Mouse (Mus musculus): Measurements from ENCODE around the gene Ace3. TPM values are rescaled to one million over a fixed set of nuclear protein-coding genes. Genes with fewer than 3 reads are reported as not detected.

Gene Ace3
- total and polyA plus RNA-seq, 2 experiments from 2014 or later: not detected

DNA sequence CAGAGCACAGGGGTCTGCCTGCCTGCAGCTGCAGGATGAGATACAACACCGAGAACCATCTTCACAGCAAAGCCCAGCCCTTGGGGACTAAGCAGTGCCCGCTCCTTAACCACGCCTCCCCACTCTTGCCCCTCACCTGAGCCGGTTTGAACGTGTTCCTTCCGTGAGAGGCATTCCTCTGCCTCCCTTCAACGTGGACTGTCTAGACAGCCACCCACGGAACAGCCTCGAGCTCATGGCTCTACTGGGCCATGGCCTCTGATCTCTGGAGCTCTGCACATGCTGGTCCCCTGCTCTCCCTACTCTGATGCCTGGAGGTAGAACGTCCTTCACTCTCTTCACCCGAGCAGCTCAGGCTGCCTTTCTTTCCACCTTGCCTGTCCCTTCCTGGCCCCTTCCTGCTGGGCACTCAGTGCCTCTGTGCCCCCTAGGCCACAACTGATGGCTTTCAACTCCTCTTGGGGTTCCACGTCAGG is 41.5 kb upstream of the Ace3 start, which contains the start of gene Cyb561:
Gene Cyb561, minus strand, starts transcription at position 426 of the 476 bp plus-strand sequence.
- no peaks in the 10 kb centered on the region for H3K4me1 ChIP-seq (ENCODE audit: insufficient read depth)
- WGBS: 83% methylated on average over 12 of the region's 12 CpGs
- no peak within 1 kb of the TSS for H3K4me3 ChIP-seq (ENCODE audit: low read depth, low read length)
- DNase-seq: no peak
- no peak within 1 kb of the TSS for H3K9ac ChIP-seq
- no peak for ATAC-seq
- H3K36me3 ChIP-seq (ENCODE audit: insufficient read depth): no peaks in the 10 kb centered on the region
- no peaks in the 10 kb centered on the region for H3K27me3 ChIP-seq (ENCODE audit: insufficient read depth, low read length)
- H3K4me2 ChIP-seq (ENCODE audit: low read depth): no peak within 1 kb of the TSS
- no peaks in the 10 kb centered on the region for H3K9me3 ChIP-seq (ENCODE audit: low read length)
- TF ChIP-seq CTCF (IDR thresholded peaks at IDR 0.05; ENCODE audit: low read depth): no peak
- H3K27ac ChIP-seq (ENCODE audit: low read depth, low read length): no peak within 1 kb of the TSS

DNA sequence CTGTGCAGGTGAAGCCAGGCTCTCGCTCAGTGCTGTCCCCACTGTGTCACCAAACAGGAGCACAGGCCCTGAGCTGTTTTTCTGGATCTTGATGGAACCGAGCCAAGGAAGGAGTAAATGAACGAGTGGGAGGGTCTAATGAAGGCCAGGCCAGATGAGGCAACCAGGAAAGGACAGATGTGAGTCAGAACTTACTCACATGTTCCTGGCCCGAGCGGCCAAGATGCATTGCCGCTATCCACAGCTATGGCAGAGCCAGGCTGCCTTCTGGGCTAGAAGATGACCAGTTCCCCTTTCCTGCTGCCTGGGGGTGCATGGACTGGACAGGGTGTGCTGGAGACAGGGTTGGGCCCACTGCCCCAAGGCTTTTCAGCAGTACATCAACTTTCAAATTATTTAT is 41.1 kb upstream of the Ace3 start:
- no peak for TF ChIP-seq CTCF (IDR thresholded peaks at IDR 0.05; ENCODE audit: low read depth)
- H3K4me2 ChIP-seq (ENCODE audit: low read depth): no peak overlapping the region
- H3K4me3 ChIP-seq (ENCODE audit: low read depth, low read length): no peak overlapping the region
- no peak overlapping the region for H3K27ac ChIP-seq (ENCODE audit: low read depth, low read length)
- ATAC-seq (no peak), DNase-seq (no peak)
- 79% methylated on average over 6 of the region's 6 CpGs for WGBS
- H3K36me3 ChIP-seq (ENCODE audit: insufficient read depth): no peaks in the 10 kb centered on the region
- H3K27me3 ChIP-seq (ENCODE audit: insufficient read depth, low read length): no peaks in the 10 kb centered on the region
- H3K9me3 ChIP-seq (ENCODE audit: low read length): no peaks in the 10 kb centered on the region
- no peaks in the 10 kb centered on the region for H3K4me1 ChIP-seq (ENCODE audit: insufficient read depth)
- H3K9ac ChIP-seq: no peak overlapping the region

DNA sequence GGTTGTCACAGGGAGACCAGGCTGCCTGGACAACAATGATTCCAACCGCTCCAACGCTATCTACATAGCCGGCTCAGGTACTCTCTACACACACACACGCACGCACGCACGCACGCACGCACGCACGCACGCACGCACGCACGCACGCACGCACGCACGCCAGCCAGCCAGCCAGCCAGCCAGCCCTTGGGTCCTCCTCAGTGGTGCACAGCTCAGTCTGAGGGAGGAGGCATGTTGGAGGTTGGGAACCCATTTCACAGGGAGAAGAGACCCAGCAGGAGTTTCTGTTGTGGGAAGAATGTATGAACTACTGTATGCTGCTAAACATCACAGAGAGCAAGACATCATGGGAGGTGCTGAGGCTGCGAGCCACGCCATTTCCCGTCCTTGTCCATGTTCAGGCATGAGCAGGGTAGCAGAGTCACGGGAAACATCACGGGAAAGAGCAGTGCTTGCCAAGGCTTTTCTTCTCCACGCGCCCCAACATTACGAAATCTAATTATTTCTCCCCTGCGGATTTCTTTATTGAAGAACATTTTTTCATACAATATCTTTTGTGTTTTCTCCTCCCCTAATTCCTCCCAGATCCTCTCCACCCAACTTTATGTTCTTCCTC is 38.6 kb upstream of the Ace3 start:
- 84% methylated on average over 28 of the region's 28 CpGs for WGBS
- Histone ChIP-seq H3K27ac (ENCODE audit: low read depth, low read length) (no peak overlapping the region), H3K4me1 (ENCODE audit: insufficient read depth) (no peaks in the 10 kb centered on the region), H3K4me2 (ENCODE audit: low read depth) (no peak overlapping the region), H3K4me3 (ENCODE audit: low read depth, low read length) (no peak overlapping the region), H3K36me3 (ENCODE audit: insufficient read depth) (no peaks in the 10 kb centered on the region), H3K27me3 (ENCODE audit: insufficient read depth, low read length) (no peaks in the 10 kb centered on the region), H3K9ac (no peak overlapping the region), H3K9me3 (ENCODE audit: low read length) (no peaks in the 10 kb centered on the region)
- no peak for ATAC-seq
- no peak for TF ChIP-seq CTCF (IDR thresholded peaks at IDR 0.05; ENCODE audit: low read depth)
- no peak for DNase-seq

DNA sequence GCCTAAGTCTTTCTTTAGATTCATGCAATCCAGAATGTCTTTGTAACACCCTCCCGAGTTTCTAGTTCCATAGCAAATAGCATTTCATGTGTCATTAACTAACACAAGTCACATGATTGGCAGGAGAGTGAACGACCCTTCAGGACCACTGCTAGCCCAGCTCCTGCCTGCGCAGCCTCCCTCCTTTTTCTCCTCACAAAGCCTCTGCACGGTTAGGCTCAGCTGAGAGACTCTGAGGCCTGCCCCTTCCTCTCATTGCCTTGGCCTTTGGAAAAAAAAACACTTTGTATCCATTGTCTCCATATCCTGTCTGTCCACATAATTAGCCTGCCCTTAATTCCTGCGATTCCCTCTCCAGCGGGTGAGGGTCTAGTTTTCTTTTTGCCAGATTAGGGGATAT is 37.0 kb upstream of the Ace3 start:
- H3K9me3 ChIP-seq (ENCODE audit: low read length): no peaks in the 10 kb centered on the region
- no peak for ATAC-seq
- no peaks in the 10 kb centered on the region for H3K27me3 ChIP-seq (ENCODE audit: insufficient read depth, low read length)
- no peak overlapping the region for H3K27ac ChIP-seq (ENCODE audit: low read depth, low read length)
- WGBS: 32% methylated on average over 6 of the region's 6 CpGs
- no peaks in the 10 kb centered on the region for H3K36me3 ChIP-seq (ENCODE audit: insufficient read depth)
- H3K4me3 ChIP-seq (ENCODE audit: low read depth, low read length): no peak overlapping the region
- DNase-seq: no peak
- no peak overlapping the region for H3K4me2 ChIP-seq (ENCODE audit: low read depth)
- H3K4me1 ChIP-seq (ENCODE audit: insufficient read depth): no peaks in the 10 kb centered on the region
- H3K9ac ChIP-seq: no peak overlapping the region
- TF ChIP-seq CTCF (IDR thresholded peaks at IDR 0.05; ENCODE audit: low read depth): no peak

DNA sequence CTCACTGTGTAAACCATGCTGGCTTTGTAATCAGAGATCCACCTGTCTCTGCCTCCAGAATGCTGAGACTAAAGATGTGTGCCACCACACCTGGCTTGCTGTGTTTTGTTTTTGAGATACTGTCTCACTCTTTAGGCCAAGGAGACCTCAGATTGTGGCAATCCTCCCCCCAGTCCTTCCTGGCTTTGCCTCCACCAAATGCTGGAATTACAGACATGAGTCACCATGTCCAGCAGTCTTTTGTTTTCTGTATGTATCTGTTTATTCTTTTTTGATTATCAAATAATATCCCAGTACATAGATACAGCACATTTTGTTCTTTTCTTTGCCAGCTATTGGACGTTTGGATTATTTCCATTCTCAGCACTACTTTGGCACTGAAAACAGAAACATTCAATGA is 35.9 kb upstream of the Ace3 start:
- TF ChIP-seq CTCF (IDR thresholded peaks at IDR 0.05; ENCODE audit: low read depth): no peak
- no peak for ATAC-seq
- Histone ChIP-seq H3K27me3 (ENCODE audit: insufficient read depth, low read length) (no peaks in the 10 kb centered on the region), H3K36me3 (ENCODE audit: insufficient read depth) (no peaks in the 10 kb centered on the region), H3K4me3 (ENCODE audit: low read depth, low read length) (no peak overlapping the region), H3K27ac (ENCODE audit: low read depth, low read length) (no peak overlapping the region), H3K4me1 (ENCODE audit: insufficient read depth) (no peaks in the 10 kb centered on the region), H3K4me2 (ENCODE audit: low read depth) (no peak overlapping the region), H3K9ac (no peak overlapping the region), H3K9me3 (ENCODE audit: low read length) (no peaks in the 10 kb centered on the region)
- DNase-seq: no peak
- 48% methylated on average over 1 of the region's 1 CpGs for WGBS

DNA sequence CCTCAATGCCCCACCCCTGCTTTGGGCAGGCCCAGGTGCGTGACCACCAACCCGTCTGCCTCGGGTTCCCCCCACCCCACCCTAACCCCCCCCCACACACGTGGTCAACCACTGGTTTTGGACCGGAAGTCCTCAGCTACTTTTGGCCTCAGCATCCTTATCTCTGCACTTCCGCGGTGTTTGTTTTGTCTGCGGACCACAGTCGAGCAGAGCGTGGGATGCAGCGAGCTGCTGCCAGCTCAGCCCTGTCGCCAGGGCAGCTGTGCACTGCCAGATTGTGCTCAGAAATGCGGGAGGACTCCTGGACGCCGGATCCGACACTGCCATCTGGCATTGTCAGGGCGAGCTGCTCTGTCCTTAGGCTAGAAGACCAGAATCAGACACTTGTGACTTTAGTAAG is 35.1 kb upstream of the Ace3 start:
- Histone ChIP-seq H3K9ac (no peak overlapping the region), H3K27me3 (ENCODE audit: insufficient read depth, low read length) (no peaks in the 10 kb centered on the region), H3K36me3 (ENCODE audit: insufficient read depth) (no peaks in the 10 kb centered on the region), H3K4me3 (ENCODE audit: low read depth, low read length) (no peak overlapping the region), H3K4me1 (ENCODE audit: insufficient read depth) (no peaks in the 10 kb centered on the region), H3K4me2 (ENCODE audit: low read depth) (no peak overlapping the region), H3K9me3 (ENCODE audit: low read length) (no peaks in the 10 kb centered on the region), H3K27ac (ENCODE audit: low read depth, low read length) (no peak overlapping the region)
- no peak for DNase-seq
- peak; percentile 66 for ATAC-seq
- WGBS: 38% methylated on average over 17 of the region's 17 CpGs
- no peak for TF ChIP-seq CTCF (IDR thresholded peaks at IDR 0.05; ENCODE audit: low read depth)

DNA sequence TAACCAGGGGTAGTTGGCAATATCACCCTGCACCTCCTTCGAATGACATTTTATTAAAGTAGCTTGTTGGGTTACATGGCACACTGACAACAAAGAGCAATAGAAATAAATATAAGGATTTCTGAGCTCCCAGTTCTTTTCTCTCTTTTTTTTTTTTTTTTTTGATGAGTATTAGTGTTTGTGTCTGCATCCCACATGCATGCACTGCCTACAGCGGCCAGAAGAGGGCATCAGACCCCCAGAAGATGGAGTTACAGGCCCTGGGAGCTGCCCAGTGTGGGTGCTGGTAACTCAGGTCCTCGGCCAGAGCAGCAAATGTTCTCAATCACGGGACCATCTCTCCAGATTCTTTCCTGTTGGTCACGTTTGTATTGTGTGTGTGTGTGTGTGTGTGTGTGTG is 29.8 kb upstream of the Ace3 start:
- Histone ChIP-seq H3K27ac (ENCODE audit: low read depth, low read length) (no peak overlapping the region), H3K4me3 (ENCODE audit: low read depth, low read length) (no peak overlapping the region), H3K27me3 (ENCODE audit: insufficient read depth, low read length) (no peaks in the 10 kb centered on the region; the same call in 1 of the 2 replicates), H3K4me2 (ENCODE audit: low read depth) (no peak overlapping the region), H3K9ac (no peak overlapping the region), H3K9me3 (ENCODE audit: low read length) (no peaks in the 10 kb centered on the region), H3K4me1 (ENCODE audit: insufficient read depth) (peaks cover 5% of the 10 kb centered on the region; the same call in 1 of the 2 replicates), H3K36me3 (ENCODE audit: insufficient read depth) (no peaks in the 10 kb centered on the region)
- ATAC-seq (no peak), DNase-seq (no peak)
- peak; percentile 38 for TF ChIP-seq CTCF (IDR thresholded peaks at IDR 0.05; ENCODE audit: low read depth)
- 71% methylated on average over 5 of the region's 5 CpGs for WGBS

Data from forebrain, postnatal 0 days (tissue).